Mouse (Mus musculus) T-helper 17 cell (primary cell): ENCODE data around the gene Spopl.
"Not testable (repeated sequence)": the region's sequence is repeated elsewhere in the genome, so short reads cannot be mapped to it uniquely, and the experiment has no call there.

ENCODE experiments used
- in situ Hi-C, 2 experiments: fragments of 300-600 bp; cut with MboI, MseI; formaldehyde crosslinking; loops; 1 replicate in 1 of 2; 2 replicates in 1 of 2; pipeline ENCODE4 v1.15.1; 2025; ENCODE audit warnings: high pct_unique_total_duplicates in 2 of 2

The Spopl gene

DNA sequence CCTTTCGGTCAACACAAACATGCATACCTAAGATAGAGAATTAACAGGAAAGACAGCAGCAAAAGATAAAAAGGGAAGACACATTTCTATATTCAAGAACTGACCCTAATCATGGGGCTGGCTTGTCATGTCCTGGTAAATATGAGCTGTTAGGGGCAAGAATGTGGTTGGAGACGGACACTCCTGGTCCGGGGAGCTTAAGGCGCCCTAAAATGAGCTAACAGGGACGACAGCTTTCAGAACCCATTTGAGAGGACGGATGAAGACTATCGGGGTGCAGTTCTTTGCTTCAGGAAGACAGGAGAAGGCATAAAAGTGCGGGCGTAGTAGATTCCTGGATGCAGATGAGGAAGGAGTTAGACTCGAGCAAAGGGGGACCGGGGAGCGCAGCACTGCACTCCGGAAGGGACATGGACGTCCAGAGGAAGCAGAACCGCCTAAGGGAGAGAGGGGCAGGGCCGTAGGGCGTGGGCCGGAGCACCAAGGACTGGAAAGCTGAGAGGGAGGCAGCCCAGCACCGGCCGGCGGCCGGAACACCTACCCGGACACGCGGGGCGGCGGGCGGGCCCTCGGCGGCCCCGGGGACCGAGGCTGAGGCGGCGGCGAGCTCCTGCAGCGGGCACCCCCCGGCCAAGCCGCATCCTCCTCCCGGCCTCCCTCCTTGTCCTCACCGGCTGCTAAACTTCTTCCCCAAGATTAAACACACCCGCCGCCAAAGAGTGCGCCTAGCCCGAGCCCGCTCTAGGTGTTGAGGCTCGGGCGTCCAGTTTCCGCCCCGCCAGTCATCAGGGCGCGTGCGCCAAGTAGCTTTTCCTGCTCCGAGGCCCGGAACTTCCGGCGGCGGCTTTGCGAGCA is at the start of gene Spopl:
Spopl (minus strand) TSS at position 805 of the 855 bp plus-strand sequence.
- in situ Hi-C loops = no loop called here

DNA sequence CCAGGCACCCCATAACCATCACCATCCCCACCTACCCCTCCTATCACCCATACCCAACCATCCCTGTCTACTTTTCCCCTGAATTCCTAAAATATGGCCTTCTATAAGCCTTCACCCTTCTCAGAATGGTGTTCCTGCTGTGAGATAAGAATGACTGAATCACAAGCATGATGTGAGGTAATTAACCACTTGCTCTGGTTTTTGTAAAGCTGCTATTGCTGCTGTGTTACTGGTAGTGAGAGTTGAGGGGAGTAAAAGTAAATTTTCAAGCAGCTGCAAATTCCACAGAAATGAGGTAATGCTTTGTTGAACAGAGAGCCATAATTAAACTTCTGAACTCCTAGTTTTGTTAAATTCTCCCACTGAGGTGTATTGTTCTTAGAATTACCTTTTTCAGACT is 48.2 kb upstream of the Spopl start:
- in situ Hi-C loops = loop anchor here in 1 of 2 experiments (10.0 kb wide), 1 partner anchor 225 kb away; no protein-coding TSS in a partner anchor

DNA sequence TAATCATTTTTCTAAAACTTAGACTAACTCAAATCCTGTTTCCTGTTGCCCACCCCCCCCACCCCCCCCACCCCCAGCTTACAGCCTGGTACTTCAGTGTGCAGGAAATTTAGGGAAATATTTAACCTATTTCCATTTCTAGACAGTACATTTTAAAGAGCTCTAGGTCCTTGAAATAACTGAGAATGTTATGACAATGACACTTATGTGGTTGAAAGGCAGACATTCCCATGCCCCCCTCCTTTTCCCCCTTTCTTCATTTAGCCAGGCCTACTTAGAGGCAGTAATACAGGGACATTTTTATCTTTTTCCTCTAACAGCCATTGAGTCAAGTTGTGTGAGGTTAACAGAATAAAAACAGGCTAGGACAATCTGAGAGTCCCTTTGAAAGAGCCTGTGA is 46.1 kb upstream of the Spopl start:
- in situ Hi-C loops = no loop called here

DNA sequence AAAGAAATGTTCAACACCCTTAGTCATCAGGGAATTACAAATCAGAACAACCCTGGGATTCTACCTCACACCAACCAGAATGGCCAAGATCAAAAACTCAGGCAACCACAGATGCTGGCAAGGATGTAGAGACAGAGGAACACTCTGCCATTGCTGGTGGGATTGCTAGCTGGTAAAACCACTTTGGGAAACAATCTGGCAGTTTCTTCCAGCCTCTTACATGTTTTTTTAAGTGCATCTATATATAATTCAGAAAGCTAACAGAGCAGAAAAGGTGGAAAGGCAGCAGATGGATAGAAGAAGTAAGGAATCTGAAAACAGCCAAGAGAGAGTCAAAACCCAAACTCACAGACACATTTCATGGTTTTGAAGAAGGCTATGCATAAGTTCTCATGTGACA is 33.5 kb upstream of the Spopl start:
- in situ Hi-C loops = no loop called here

DNA sequence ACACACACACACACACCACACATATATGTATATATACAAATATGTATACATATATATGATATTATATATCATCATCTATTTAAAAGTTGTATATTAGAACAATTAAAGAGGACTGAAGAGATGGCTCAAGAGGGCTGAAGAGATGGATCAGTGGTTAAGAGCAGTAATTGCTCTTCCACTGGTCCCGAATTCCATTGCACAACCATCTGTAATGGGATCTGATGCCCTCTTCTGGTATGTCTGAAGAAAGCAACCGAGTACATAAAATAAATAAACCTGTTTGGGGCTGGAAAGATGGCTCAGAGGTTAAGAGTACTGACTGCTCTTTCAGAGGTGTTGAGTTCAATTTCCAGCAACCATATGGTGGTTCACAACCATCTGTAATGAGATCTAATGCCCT is 16.9 kb upstream of the Spopl start:
- in situ Hi-C loops = no loop called here

DNA sequence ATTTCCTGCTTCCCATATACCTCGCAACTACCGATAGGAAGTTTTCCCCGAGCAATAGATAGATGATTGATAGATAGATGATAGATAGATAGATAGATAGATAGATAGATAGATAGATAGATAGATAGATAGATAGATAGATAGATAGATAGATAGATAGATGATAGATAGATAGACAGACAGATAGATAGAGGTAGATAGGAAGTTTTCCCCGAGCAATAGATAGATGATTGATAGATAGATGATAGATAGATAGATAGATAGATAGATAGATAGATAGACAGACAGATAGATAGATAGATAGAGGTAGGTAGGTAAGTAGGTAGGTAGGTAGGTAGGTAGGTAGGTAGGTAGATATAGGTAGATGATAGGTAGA is 239 bp upstream of the Spopl start:
- in situ Hi-C loops = not testable (repeated sequence)

DNA sequence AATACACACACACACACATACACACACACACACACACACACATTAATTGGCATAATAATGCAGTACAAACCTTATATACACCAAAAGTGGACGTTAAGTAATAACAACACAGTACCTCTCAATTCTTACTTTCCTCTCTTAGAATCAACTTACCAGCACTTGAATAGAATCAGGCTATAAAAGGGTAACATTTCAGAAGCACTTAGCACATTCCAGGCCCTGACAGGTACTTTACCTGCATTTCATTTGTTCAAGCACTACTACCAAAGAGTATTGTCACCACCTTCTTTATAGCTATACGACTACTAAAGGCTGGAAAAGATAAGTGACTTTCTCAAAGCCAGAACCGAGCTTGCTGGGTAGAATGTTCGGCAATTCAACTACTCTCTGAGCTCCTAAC is 1.3 kb downstream of the Spopl start:
- in situ Hi-C loops = no loop called here

DNA sequence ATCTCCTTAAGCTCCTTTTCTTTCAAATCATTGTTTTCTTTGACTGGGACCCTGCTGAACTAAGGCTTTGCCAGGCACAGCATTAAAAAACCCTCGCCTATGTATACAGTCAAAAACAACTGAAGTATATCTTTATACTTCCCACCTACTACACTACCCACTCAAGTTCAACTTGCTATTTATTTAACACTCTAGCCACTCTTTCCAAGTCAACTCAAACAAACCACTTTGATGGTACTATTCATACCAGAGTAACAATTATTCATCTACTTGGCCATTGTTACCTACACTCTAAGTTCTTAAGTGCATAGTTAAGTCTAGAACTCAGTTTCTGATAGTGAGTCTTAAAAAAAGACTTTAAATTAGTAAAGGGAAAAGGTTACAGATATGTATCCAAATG is 3.1 kb downstream of the Spopl start:
- in situ Hi-C loops = no loop called here

DNA sequence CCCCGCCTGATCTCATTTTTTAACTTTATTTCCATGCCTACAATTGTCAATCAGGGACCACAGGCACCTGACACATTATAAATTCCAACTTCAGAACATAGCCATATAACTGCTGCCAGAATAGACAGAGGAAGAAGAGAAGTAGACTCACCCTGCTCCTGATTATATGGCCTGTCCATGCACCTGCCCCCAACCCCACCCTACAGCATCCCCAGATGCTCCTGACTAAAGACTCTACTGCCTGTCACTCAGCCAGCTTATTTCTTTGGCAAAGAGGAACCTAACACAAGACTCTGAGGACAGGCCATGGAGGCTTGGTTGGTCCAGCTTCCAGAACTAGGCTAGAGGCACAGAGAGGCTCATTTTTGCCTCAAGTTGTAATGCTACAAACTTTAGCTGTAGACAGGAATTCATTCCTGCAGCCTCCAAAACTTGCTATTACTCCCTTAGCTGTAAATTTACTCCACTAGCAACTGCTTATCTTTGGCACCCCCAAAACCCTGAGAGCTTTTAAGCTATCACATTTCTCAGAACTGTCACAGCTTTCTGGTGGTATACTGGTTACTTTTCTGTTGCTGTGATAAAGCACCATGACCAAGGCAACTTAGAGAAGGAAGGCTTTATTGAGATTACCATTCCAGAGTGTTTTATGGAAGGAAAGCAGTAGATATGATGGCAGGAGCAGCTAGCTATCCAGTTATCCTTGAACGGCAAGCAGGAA is 6.7 kb downstream of the Spopl start:
- in situ Hi-C loops = no loop called here

DNA sequence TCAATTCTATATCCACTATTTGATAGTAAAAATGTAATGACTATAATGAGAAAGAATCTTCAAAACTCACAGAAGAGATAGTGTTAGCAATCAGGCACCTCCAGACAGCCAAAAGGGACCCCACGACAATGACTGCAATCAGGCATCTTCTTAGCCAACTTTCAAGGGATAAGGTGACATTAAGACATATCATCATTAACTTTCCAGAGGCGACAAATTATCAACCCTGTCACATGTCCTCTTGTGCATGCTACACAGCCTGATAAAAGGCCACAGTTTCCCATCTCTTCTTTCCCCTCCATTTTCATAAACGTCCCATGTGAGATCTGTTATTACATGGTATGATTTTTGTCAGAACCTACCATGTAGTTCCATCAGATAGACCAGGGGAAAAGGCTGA is 9.0 kb downstream of the Spopl start:
- in situ Hi-C loops = no loop called here

DNA sequence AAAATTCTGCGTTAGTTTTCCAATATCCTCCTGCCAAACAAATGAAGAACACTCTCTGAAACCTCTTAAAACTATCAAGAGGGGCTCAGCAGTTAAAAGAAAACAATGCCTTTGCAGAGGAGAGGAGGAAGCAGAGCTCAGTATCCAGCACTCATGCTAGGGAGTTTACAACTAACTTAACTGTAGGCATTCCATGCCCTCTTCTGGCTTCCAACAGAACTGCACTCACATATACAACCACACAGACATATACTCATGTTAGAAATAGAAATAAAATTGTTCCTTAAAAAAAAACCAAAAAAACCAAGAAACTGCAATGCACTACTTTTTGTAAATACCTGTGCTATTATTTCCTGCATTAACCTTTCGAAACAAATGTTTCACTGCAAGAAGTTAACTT is 12.7 kb downstream of the Spopl start:
- in situ Hi-C loops = loop anchor here in 1 of 2 experiments (10.0 kb wide), 1 partner anchor 804 kb away; no protein-coding TSS in a partner anchor

DNA sequence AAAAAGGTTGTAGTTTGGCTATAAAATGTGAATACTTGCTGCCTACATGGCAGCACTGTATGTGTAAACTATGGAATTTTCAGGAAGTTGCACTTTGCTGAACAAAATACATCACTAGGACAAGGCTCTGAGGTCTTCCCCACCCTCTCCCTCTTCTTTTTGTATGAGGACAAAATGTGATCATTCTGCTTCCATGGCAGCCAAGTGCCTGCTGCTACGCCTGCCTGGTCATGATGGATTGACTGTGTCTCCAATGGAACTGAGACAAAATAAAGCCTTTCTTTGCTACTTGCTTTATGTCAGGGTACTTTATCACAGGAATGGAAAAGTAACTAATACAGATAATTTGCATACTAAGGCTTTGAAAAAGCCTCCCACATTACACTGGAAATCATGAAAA is 20.7 kb downstream of the Spopl start:
- in situ Hi-C loops = loop anchor here in 1 of 2 experiments (10.0 kb wide), 1 partner anchor 796 kb away; no protein-coding TSS in a partner anchor

DNA sequence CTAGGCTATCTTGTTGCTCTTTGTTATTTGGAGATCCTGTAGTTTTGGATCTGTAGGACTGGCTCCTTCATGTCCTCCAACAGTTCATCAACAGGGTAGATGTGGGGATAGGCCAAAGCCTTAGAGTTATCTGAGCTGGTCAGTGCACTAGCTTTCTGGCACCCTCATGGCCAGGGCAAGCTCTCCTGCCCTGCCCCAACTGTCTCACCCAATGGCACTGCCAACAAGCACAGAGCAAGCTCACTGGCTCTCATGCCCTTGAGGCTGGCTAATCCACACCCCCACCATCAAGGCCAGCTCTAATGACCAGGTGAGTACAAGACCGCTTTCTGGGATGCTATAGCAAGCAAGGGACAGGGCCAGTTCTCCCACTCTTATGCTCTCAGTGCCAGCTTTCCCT is 24.7 kb downstream of the Spopl start:
- in situ Hi-C loops = loop anchor here in 1 of 2 experiments (25.0 kb wide), 1 partner anchor 660 kb away; the partner anchor contains the start of gene Pdss1

DNA sequence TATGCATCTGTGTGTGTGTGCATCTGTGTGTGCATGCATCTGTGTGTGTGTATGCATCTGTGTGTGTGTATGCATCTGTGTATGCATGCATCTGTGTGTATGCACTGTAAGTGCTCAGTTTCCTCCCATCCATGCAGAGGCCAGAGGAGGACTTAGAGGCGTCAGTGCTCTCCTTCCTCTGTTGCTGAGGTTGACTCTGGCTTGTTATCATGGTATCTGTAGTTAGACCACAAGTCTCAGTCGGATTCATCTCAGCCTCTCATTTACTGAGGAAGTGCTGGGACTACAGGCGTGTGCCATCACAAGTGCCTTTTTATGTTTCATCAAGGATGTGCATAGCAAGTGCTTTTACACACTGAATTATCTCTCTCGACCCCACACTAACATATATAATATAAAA is 31.9 kb downstream of the Spopl start:
- in situ Hi-C loops = loop anchor here in 1 of 2 experiments (25.0 kb wide), 1 partner anchor 653 kb away; the partner anchor contains the start of gene Pdss1

DNA sequence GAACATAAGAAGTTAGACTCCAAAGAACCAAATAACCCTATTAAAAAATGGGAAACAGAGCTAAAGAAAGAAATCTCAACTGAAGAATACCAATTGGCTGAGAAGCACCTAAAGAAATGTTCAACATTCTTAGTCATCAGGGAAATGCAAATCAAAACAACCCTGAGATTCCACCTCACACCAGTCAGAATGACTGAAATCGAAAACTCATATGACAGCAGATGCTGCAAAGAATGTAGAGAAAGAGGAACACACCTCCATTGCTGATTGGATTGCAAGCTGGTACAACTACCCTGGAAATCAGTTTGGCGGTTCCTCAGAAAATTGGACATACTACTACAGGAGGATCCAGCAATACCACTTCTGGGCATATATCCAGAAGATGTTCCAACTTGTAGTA is 44.2 kb downstream of the Spopl start:
- in situ Hi-C loops = loop anchor here in 1 of 2 experiments (25.0 kb wide), 1 partner anchor 640 kb away; the partner anchor contains the start of gene Pdss1

DNA sequence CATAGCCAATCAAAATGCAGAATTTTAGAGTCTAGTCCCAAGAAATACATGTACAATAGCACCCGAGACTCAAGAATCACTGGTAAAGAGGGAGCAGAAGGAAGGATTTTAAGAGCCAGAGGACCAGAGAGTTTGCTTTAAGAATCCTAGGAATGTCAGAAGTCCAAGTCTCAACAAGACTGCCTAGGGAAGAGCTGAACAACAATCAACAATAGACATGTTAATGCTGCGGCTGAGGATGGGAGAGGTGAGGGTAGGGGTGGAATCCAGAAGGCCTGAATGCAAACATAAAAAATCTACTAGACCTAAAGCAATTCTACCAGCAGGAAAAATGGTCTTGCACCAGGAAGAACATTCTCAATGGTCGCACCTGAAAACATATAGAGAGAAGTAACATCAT is 66.8 kb downstream of the Spopl start:
- in situ Hi-C loops = no loop called here

DNA sequence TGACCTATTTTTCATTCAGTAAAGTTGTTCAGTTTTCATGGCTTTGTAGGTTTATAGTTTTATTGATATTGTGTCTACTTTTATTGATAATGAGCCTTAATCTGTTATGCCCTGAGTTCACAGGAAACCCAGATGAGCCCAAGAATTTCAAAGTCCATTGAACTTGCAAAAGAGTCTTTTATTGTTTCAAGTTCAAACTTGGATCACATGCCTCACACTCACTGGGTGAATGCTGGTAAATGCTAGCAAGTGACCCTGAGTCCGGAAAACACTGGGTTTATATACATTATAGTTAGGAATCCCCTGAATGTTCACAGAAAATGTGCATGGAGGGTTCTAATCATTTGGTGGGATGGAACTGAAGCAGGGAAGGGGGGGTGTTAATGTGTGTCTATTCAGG is 90.2 kb downstream of the Spopl start:
- in situ Hi-C loops = no loop called here

DNA sequence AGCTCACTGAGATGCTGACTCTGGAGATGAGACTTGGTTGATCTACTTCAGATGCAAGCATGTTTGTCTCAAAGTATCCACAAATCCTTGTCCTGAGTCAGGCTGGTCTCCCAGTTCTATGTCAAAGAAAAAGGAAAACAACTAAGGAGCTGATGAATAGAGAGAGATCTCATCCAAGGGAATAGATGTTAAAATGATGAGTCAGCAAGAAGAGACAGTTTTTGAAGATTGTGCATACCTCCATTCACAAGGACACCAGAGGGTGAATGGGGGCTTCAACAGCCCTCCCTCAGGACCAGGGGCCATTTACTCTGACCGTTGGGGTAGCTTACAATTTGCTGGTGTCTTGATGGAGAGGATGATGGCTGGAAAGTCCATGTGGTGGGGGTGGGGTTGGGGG is 104.4 kb downstream of the Spopl start:
- in situ Hi-C loops = no loop called here

DNA sequence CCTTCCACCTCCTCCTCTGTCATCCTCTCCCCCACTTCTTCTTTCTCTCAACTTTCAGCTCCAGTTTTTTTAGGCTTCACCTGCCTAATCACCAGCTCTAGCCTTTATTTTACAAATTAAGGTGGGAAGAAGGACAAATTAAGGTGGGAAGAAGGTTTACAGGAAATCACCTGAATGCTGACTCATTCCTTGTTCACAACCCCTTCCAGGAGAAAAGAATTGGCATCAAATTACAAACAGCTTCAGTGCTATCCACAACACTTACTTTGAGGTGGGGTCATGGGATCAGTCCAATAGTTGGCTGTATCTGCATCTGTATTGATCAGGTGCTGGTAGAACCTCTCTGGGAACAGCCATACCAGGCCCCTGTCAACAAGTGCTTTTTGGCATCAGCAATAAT is 114.5 kb downstream of the Spopl start:
- in situ Hi-C loops = no loop called here
